Mouse (Mus musculus): Measurements from ENCODE around the gene Gm44502. TPM values are rescaled to one million over a fixed set of nuclear protein-coding genes. Genes with fewer than 3 reads are reported as not detected.
A peak's percentile ranks its signal among the peaks of the same experiment; 100 is the strongest.

Gene Gm44502
- polyA plus RNA-seq (2017; shearing (Covaris generic)) = not detected

- peak; percentile 91 for ATAC-seq
Measured at GRCm38 (mm10) chr15:89429352-89430221, at the start of gene Gm44502, which contains the start of the genes C730034F03Rik and Chkb. Gene Gm44502, minus strand, starts transcription at chr15:89429696. Gene C730034F03Rik, plus strand, starts transcription at chr15:89429589. Gene Chkb, minus strand, starts transcription at chr15:89429908.

- ATAC-seq = no peak
Measured at GRCm38 (mm10) chr15:89478622-89479021, 49.1 kb upstream of the Gm44502 start.

DNA sequence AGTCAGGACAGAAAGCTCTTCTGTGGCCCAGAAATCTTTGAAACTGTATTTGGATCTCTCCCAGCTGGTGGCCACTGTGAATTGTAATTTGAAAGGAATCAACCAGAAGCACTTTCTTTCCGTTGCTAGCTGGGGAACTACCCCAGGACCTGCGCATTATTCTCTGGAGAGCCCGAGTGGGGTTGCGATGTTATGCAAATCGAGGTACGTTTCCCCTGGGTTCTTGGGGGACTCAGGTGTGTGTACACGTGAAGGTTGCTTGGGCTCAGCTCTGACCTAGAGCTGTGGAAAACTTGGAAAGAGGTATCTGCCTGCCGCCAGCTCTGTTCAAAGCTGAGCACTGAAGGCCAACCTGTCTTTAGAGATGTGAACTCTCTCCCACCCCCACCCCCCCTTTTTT is 48.3 kb upstream of the Gm44502 start:
- ATAC-seq = no peak

GRCm38 (mm10) chr15:89477091-89477491 is 47.6 kb upstream of the Gm44502 start, which contains the start of gene Arsa:
Gene Arsa, minus strand, starts transcription at chr15:89477425.
- no peak for ATAC-seq

DNA sequence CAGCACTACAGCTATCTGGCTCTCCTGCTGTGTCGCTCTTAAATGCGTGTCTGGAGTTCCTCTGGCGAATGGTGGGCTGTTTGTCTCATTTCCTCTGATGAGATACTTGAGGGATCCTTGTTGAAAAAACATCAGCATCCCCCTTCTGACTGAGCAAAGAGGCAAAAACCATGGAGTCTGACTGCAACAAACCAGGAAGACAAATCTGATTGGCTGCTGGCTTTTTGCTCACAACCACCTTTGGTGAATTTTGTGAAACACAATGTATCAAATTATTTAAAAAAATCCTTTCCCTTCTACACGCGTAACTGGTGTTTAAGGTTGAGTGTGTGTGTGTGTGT is 46.9 kb upstream of the Gm44502 start:
- peak; percentile 39 for ATAC-seq

- ATAC-seq = peak; percentile 98
Measured at GRCm38 (mm10) chr15:89475611-89476474, 46.3 kb upstream of the Gm44502 start.

DNA sequence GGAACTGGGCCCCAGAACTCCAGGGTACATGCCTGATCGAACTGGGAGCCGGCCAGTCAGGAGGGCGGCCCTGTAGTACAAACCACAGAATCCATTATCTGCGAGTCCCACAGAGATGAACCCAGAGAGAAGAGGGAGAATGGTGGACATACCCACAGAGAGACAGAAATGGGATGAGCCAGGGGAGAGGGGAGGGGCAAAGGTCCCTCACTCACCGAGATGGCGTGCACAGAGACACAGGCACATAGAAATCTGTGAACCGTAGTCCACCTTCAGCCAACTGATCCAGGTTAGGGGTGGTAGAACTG is 45.8 kb upstream of the Gm44502 start:
- no peak for ATAC-seq

DNA sequence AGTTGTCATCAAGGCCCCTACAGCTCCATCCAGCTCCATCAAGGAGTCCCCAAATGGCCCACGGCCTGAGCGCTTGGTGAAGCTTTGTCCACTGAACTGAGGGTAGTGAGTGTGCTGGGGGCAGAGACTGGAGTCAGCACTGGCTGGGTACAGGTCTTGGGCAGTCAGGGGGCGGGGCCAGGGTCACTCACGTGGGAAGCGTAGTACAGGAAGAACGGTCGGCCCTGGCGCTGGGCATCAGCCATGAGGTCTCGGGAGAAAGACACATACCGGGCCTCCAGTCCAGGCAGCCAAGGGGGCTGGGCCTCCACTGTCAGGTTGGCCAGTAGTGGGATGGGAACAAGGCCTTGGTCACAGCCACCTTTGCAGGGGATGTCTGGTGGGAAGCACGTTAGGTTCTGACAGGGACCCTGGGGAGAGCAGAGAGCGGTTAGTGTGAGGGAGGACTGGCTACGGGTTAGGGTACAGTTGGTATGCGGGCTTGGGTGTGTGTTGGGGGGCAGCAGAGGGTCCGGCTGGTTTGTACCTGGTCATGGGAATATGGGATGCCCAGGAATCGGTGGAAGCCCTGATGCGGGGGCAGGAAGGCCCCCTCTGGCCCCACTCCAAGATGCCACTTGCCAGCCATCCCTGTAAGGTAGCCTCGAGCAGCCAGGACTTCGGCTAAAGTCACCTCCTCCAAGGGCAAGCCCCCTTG is 45.2 kb upstream of the Gm44502 start:
- ATAC-seq = no peak

DNA sequence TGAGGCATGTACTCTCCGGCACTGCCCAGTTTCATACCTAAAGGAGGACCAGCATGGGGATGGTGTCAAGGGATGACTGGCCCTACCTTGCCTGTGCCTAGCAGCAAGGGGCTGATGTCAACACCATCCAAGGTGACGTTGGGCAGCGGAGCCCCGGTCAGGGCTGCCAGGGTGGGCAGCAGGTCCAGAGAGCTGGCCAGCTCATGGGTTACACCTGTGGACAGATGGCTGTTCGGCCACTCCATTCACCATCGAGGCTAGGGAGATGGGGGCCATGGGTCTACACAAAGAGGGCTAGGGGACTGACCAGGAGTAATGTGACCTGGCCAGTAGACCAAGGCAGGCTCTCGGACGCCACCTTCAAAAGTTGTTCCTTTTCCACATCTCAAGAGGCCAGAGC is 44.4 kb upstream of the Gm44502 start:
- ATAC-seq = no peak

DNA sequence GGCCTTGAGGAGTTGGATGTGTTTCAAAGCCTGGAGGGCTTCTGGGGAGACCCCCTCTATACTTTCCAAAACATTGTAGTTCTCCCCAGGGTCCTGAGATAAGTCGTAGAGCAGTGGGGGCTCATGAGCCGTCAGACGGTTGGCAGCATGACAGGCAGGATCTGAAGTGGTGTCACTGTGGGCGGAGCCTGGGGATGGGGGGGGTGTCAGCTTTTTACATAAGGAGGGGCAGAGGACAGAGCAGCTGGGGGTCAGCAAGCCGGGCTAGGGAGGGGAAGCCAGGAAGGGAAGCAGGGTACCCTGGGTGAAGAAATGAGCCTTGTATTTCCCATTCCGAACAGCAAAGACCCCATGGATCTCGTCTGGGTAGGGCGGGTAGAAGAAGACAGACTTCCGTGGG is 43.9 kb upstream of the Gm44502 start:
- ATAC-seq = no peak

GRCm38 (mm10) chr15:89471476-89471875 is 42.0 kb upstream of the Gm44502 start:
- no peak for ATAC-seq

DNA sequence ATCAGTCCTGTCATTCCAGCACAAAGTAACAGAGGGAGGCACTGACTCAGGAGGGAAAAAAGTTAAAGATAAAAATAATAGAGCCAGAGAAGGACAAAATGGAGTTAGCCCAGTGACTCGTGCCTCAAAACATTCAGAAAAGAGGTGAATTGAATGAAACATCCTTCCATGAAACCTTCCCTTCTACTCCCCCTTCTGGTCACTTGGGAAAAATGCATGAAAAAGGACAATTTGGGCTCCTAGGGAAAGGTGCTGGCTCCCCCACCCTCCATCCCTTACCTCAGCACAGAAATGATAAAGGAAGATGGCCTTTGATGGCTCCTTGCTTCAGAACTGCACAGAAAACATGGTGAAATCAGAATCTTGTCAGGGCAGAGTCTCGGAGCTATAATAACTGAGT is 39.1 kb upstream of the Gm44502 start:
- ATAC-seq = peak; percentile 67

- ATAC-seq = no peak
Measured at GRCm38 (mm10) chr15:89465052-89465451, 35.6 kb upstream of the Gm44502 start.

- ATAC-seq = no peak
Measured at GRCm38 (mm10) chr15:89463334-89464235, 34.1 kb upstream of the Gm44502 start.

DNA sequence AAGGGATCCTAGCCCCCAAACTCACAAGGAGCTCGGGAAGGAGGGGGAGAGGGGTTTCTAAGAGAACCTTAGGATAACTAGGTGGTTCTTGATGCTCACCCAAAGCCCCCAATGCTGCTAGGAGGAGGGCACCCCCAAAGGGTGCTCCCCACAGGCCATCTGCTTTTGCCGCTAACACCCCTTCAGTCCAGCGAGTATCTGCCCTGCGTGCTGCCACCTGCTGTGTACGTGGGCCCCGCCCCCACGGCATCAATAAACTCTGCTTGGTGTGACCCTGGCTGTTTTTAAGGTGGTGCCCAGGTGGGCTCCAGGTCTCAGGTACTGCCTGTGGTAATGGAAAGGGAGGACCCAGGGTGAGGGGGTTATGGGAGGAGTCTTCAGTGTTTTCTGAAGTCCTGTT is 32.7 kb upstream of the Gm44502 start:
- no peak for ATAC-seq

DNA sequence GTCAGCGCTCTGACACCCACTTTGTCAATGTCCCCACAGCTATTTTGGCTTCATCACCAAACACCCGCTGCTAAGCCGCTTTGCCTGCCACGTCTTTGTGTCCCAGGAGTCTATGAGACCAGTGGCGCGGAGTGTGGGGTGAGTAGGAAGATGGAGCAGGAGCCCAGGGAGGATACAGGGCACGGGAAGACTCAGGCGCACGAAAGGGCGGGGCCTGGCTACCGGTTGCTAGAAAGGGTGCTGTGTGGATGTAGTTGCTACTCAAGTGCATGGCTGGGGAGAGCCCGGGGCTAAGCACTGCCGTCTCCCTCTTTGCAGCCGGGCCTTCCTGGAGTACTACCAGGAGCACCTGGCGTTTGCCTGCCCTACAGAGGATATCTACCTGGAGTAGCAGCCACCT is 31.8 kb upstream of the Gm44502 start:
- no peak for ATAC-seq

DNA sequence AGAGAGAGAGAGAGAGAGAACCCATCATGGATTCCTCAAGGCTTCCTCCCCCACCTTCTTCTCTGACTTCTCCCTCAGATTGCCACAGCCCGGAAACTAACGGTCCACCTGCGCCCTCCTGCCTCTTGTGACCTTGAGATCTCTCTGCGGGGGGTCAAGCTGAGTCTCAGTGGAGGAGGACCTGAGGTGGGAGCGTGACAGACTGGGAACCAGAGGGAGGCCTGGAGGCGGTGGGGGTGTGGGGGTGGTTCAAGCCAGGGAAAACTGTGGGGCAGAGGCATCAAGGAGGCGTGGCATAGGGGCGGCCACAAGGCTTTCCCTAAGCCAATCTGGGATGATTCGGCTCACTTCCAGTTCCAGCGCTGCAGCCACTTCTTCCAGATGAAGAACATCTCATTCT is 30.8 kb upstream of the Gm44502 start:
- no peak for ATAC-seq

DNA sequence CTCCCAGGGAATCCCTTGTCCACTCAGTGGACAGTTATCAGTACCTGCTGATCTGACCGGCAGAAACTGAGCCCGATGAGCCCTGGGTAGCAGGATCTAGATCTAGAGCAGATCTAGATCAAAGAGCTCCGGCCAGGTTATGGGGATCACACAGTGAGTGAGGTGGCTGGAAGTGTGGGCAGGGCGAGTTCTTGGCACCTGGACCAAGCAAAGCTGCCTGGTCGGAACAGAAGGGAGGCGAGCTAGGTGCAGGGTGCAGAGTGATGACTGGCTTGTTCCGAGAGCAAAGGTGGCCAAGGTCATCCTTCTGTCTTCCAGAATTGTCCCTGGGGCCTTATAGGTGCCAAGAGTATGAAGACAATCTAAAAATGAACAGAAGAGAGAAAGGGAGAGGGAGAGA is 30.3 kb upstream of the Gm44502 start:
- ATAC-seq = no peak

GRCm38 (mm10) chr15:89458942-89459341 is 29.4 kb upstream of the Gm44502 start:
- peak; percentile 62 for ATAC-seq

DNA sequence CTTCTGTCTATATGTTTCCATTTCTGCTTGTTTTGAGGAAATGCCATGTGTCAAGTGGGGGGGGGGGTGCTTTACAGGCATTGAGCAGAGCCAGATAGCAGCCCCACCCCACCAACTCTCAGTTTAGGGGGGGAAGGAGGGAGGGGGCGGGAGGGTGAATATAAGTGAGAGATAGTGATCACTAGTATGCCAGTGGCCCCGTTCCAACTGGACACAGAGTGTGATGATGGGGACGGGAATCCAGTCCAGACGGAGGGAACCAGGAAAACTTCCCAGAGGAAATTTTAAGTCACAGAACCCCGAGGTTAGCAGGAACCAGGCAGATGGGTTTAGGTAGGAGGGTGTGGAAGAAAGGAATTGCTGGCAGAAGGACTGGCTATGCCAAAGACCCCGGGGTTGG is 26.1 kb upstream of the Gm44502 start:
- no peak for ATAC-seq

DNA sequence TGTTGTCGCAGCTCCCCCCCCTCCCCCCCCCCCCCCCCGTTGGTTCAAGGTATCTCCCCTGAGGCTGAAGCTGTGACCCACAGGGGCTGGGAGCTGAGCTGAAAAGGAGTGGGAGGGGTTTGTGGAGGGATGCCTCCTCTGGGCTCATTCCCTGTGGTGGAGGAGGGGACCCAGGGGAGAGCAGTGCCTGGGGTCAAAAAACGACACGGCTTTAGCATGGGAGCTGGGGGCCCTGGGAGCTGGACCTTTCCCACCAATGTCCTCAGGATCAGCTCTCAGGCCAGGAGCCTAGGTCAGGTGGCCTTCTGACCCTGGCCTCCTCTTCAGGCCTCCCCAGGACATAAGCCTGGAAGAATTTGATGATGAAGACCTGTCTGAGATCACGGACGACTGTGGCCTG is 25.4 kb upstream of the Gm44502 start:
- no peak for ATAC-seq

DNA sequence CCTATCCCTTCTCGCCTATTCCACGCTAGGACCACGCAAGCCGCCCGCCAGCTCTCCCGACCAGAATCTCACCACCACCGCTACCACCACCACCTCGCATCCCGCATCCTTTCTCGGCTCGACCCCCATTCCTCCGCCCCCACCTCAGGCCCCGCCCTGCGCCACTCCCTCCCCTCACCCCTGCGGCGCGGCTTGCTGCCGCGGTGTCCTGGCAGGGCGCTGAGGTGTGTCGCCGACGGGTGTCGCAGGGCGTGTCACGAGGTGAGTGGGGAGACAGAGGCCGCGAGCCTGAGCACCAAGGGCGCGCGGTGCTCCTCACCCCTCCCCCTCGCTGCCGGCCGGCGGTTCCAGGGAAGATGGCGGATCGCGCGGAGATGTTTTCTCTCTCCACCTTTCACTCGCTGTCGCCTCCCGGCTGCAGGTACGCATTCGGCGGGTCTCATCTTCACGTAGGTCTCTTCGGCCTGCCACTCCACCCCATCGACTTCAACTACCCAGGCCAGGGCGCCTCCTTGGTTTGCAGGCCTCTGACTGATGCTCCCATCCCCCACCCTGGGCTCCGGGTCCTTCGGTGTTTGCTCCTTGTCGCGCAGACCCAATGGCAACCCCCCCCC is 24.5 kb upstream of the Gm44502 start, which contains the start of gene Mapk8ip2:
TSS of gene Mapk8ip2 (plus strand) at position 49 of the 614 bp plus-strand sequence.
- ATAC-seq = no peak

All from CD4-positive, CD25-positive, alpha-beta regulatory T cell, adult 4 months (primary cell).